Mouse (Mus musculus): ENCODE measurements around the gene Galnt9. TPM values are rescaled to one million over a fixed set of nuclear protein-coding genes. Genes with fewer than 3 reads are reported as not detected.

Galnt9 gene
- 12.8 and 14.2 TPM in 2 replicates for polyA plus RNA-seq (2015; fragmentation: Nextera tagmentation; extraction: Ambion mirVana)

GRCm38 (mm10) chr5:110543951-110544690 lies at the start of gene Galnt9:
Galnt9 (plus strand) TSS chr5:110544355.
- Histone ChIP-seq H3K4me1 (peaks cover 13% of the 10 kb centered on the region; the same call in 1 of the 2 replicates), H3K27ac (replicated peaks) (peak within 1 kb of the TSS; percentile 55), H3K9ac (replicated peaks) (peak within 1 kb of the TSS; percentile 61), H3K36me3 (no peaks in the 10 kb centered on the region), H3K9me3 (no peaks in the 10 kb centered on the region), H3K4me2 (replicated peaks) (peak within 1 kb of the TSS; percentile 77), H3K27me3 (peaks cover 44% of the 10 kb centered on the region), H3K4me3 (peak within 1 kb of the TSS; percentile 57)
- peak; percentile 89 for ATAC-seq (replicated peaks)
- WGBS = under 1% methylated on average over 82 of the region's 82 CpGs

GRCm38 (mm10) chr5:110494396-110494795 lies 49.8 kb upstream of the Galnt9 start:
- no peaks in the 10 kb centered on the region for H3K27me3 ChIP-seq
- no peaks in the 10 kb centered on the region for H3K4me1 ChIP-seq
- no peak overlapping the region for H3K27ac ChIP-seq (replicated peaks)
- no peak overlapping the region for H3K4me3 ChIP-seq
- H3K9ac ChIP-seq (replicated peaks) = 0 out of 2 replicates have a peak overlapping the region, but pooled peaks have one; percentile 18
- WGBS = 29% methylated on average over 4 of the region's 4 CpGs
- H3K36me3 ChIP-seq = no peaks in the 10 kb centered on the region
- ATAC-seq (replicated peaks) = peak; percentile 31; the same call in 1 of the 2 replicates
- no peak overlapping the region for H3K4me2 ChIP-seq (replicated peaks)
- H3K9me3 ChIP-seq = no peaks in the 10 kb centered on the region

DNA sequence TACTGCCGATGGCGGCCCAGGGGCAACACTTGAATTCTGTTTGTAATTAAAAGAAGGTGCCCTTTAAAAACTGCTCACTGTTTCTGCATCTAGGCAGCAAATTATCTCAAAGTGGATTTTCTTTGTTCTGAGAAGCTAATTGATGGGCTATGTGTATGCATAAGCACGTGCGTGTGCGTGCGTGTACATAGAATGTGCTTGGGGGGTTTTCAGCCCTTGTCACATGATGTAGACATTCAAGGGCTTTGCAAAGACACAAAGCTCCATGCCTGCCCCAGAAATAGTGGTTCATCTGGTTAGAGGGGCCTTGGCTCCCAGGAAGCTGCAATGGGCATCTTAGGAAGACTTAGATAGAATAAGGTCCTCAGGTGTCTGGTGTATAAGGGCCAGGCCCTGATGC lies 49.1 kb upstream of the Galnt9 start:
- Histone ChIP-seq H3K4me1 (no peaks in the 10 kb centered on the region), H3K27me3 (no peaks in the 10 kb centered on the region), H3K9ac (replicated peaks) (no peak overlapping the region), H3K4me3 (no peak overlapping the region), H3K9me3 (no peaks in the 10 kb centered on the region), H3K4me2 (replicated peaks) (no peak overlapping the region), H3K27ac (replicated peaks) (no peak overlapping the region), H3K36me3 (no peaks in the 10 kb centered on the region)
- ATAC-seq (replicated peaks) = no peak
- 83% methylated on average over 6 of the region's 6 CpGs for WGBS

DNA sequence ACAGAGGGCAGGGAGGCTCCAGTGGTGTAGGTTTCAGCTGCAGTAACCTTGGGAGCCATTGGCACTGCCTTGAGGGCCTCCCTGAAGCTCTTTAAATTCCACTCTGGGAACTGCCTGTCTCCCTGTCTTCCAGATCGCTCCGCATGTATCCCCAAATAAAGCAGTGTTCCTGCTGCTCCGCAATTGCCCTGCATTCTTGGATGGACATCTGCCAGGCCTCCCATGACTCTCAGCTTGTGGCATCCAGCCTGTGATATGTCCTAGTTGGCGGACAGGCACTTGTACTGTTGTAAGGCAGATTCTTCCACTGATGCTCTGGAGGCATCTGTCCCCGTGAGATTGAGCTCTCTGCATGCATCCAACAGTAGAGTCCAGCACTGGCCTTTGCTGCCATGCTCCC lies 46.6 kb upstream of the Galnt9 start:
- H3K4me2 ChIP-seq (replicated peaks) = no peak overlapping the region
- H3K27ac ChIP-seq (replicated peaks) = no peak overlapping the region
- H3K27me3 ChIP-seq = no peaks in the 10 kb centered on the region
- ATAC-seq (replicated peaks) = no peak
- H3K4me1 ChIP-seq = no peaks in the 10 kb centered on the region
- no peaks in the 10 kb centered on the region for H3K36me3 ChIP-seq
- H3K4me3 ChIP-seq = no peak overlapping the region
- H3K9ac ChIP-seq (replicated peaks) = no peak overlapping the region
- H3K9me3 ChIP-seq = no peaks in the 10 kb centered on the region
- 73% methylated on average over 5 of the region's 5 CpGs for WGBS

GRCm38 (mm10) chr5:110498071-110498470 lies 46.1 kb upstream of the Galnt9 start:
- H3K36me3 ChIP-seq = no peaks in the 10 kb centered on the region
- no peak overlapping the region for H3K4me2 ChIP-seq (replicated peaks)
- no peaks in the 10 kb centered on the region for H3K9me3 ChIP-seq
- H3K9ac ChIP-seq (replicated peaks) = no peak overlapping the region
- H3K4me3 ChIP-seq = no peak overlapping the region
- ATAC-seq (replicated peaks) = no peak
- no peaks in the 10 kb centered on the region for H3K27me3 ChIP-seq
- H3K4me1 ChIP-seq = no peaks in the 10 kb centered on the region
- 84% methylated on average over 10 of the region's 10 CpGs for WGBS
- H3K27ac ChIP-seq (replicated peaks) = no peak overlapping the region

GRCm38 (mm10) chr5:110500233-110500632 lies 43.9 kb upstream of the Galnt9 start:
- Histone ChIP-seq H3K9me3 (no peaks in the 10 kb centered on the region), H3K4me3 (no peak overlapping the region), H3K27ac (replicated peaks) (no peak overlapping the region), H3K4me2 (replicated peaks) (no peak overlapping the region), H3K9ac (replicated peaks) (no peak overlapping the region), H3K36me3 (no peaks in the 10 kb centered on the region), H3K27me3 (no peaks in the 10 kb centered on the region), H3K4me1 (no peaks in the 10 kb centered on the region)
- WGBS = 60% methylated on average over 4 of the region's 4 CpGs
- no peak for ATAC-seq (replicated peaks)

GRCm38 (mm10) chr5:110503361-110503760 lies 40.8 kb upstream of the Galnt9 start:
- 95% methylated on average over 3 of the region's 3 CpGs for WGBS
- Histone ChIP-seq H3K4me3 (no peak overlapping the region), H3K27me3 (0 out of 2 replicates have a peak, but pooled peaks cover 3% of the 10 kb centered on the region), H3K9me3 (no peaks in the 10 kb centered on the region), H3K4me1 (peaks cover 11% of the 10 kb centered on the region), H3K4me2 (replicated peaks) (no peak overlapping the region), H3K9ac (replicated peaks) (no peak overlapping the region), H3K36me3 (no peaks in the 10 kb centered on the region), H3K27ac (replicated peaks) (no peak overlapping the region)
- ATAC-seq (replicated peaks) = no peak

DNA sequence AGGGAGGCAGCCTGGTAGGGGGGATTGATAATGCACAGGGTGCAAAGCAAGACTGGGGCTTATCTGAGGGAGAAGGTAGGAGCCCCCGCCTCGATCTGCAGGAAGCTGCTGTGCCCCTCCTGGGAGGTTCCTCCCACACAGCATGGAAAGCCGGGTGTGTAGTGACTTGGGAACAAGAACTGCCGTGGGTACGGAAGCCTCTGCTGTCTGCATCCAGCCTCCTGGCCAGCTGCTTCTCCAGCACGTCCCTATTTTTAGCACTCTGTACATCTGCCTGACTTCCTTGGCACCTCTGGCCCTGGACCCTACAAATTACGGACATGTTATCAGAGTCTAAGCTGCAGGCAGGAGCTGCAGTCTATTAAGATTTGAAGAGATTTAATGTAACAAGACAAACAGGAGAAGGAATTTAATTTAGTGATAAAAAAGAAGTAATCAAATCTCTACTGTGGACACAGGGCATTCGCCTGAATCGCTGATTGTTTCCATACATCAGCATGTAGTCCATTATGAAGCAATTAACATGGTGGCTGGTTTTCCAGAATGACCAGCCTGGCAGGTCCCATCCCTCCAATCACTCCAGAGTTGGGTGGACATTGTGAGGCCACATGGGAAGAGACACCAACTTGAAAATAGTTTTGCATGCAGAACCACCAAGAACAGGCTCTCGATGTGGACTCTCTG lies 38.4 kb upstream of the Galnt9 start:
- peaks cover 16% of the 10 kb centered on the region for H3K4me1 ChIP-seq
- H3K27me3 ChIP-seq = 0 out of 2 replicates have a peak, but pooled peaks cover 3% of the 10 kb centered on the region
- H3K4me2 ChIP-seq (replicated peaks) = no peak overlapping the region
- no peak overlapping the region for H3K4me3 ChIP-seq
- H3K9ac ChIP-seq (replicated peaks) = no peak overlapping the region
- H3K36me3 ChIP-seq = no peaks in the 10 kb centered on the region
- 17% methylated on average over 10 of the region's 10 CpGs for WGBS
- H3K9me3 ChIP-seq = no peaks in the 10 kb centered on the region
- no peak for ATAC-seq (replicated peaks)
- no peak overlapping the region for H3K27ac ChIP-seq (replicated peaks)

GRCm38 (mm10) chr5:110506295-110506616 lies 37.9 kb upstream of the Galnt9 start:
- WGBS = 12% methylated on average over 8 of the region's 8 CpGs
- no peak overlapping the region for H3K4me2 ChIP-seq (replicated peaks)
- no peaks in the 10 kb centered on the region for H3K36me3 ChIP-seq
- H3K27ac ChIP-seq (replicated peaks) = no peak overlapping the region
- no peak overlapping the region for H3K9ac ChIP-seq (replicated peaks)
- no peak for ATAC-seq (replicated peaks)
- H3K4me1 ChIP-seq = peaks cover 16% of the 10 kb centered on the region
- 0 out of 2 replicates have a peak, but pooled peaks cover 3% of the 10 kb centered on the region for H3K27me3 ChIP-seq
- no peak overlapping the region for H3K4me3 ChIP-seq
- H3K9me3 ChIP-seq = no peaks in the 10 kb centered on the region

DNA sequence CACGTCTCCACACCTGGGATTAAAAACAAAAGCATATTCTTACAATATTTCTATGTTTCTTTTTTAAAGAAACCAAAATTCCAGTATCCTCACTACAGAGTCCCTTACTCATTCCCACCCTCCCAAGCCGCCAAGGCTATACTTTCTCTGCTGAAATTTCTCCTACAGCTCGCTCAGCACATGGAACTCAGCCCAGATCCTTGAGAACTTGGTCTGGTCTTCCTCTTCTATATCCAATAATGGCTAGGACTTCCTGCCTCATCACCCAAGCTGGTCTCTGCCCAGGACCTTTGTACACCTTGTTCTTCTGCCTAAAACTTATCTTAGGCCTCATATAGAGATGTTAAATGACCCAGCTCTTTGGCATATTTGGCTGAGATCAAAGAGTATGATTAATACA lies 37.3 kb upstream of the Galnt9 start:
- H3K27ac ChIP-seq (replicated peaks) = no peak overlapping the region
- 75% methylated on average over 3 of the region's 3 CpGs for WGBS
- H3K4me2 ChIP-seq (replicated peaks) = no peak overlapping the region
- H3K9me3 ChIP-seq = no peaks in the 10 kb centered on the region
- no peak overlapping the region for H3K9ac ChIP-seq (replicated peaks)
- 0 out of 2 replicates have a peak, but pooled peaks cover 3% of the 10 kb centered on the region for H3K27me3 ChIP-seq
- H3K4me3 ChIP-seq = no peak overlapping the region
- ATAC-seq (replicated peaks) = no peak
- H3K4me1 ChIP-seq = peaks cover 16% of the 10 kb centered on the region
- no peaks in the 10 kb centered on the region for H3K36me3 ChIP-seq

DNA sequence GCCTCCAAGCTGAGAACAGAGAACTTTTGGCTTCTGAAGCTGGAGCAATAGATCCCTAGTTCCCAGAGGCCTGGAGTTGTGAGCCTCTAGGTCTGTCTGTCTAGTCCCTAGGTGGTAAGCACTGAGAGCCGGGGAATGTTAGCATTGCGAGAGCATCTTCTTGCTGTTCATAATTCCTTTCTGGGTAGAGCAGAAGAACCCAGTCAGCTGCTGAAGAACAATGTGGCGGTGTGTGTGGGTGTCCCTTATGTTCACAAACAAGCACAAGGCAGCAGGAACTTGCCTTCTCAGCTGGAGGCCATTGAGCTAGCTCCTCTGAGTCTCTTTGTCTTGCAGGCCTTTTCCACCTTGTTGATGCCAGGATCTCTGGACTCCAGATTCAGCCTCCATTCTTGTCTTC lies 36.2 kb upstream of the Galnt9 start:
- no peak overlapping the region for H3K27ac ChIP-seq (replicated peaks)
- peaks cover 16% of the 10 kb centered on the region for H3K4me1 ChIP-seq
- 0 out of 2 replicates have a peak, but pooled peaks cover 3% of the 10 kb centered on the region for H3K27me3 ChIP-seq
- no peak overlapping the region for H3K4me3 ChIP-seq
- ATAC-seq (replicated peaks) = no peak
- H3K9ac ChIP-seq (replicated peaks) = no peak overlapping the region
- no peaks in the 10 kb centered on the region for H3K9me3 ChIP-seq
- H3K4me2 ChIP-seq (replicated peaks) = no peak overlapping the region
- WGBS = 91% methylated on average over 3 of the region's 3 CpGs
- no peaks in the 10 kb centered on the region for H3K36me3 ChIP-seq

GRCm38 (mm10) chr5:110510357-110510756 lies 33.8 kb upstream of the Galnt9 start:
- Histone ChIP-seq H3K4me1 (peaks cover 16% of the 10 kb centered on the region), H3K4me2 (replicated peaks) (no peak overlapping the region), H3K9me3 (no peaks in the 10 kb centered on the region), H3K4me3 (no peak overlapping the region), H3K36me3 (no peaks in the 10 kb centered on the region), H3K27ac (replicated peaks) (no peak overlapping the region), H3K9ac (replicated peaks) (no peak overlapping the region), H3K27me3 (0 out of 2 replicates have a peak, but pooled peaks cover 2% of the 10 kb centered on the region)
- ATAC-seq (replicated peaks) = no peak; the same call in 1 of the 2 replicates
- 62% methylated on average over 6 of the region's 6 CpGs for WGBS
